Mouse (Mus musculus) CD4-positive, CD25-positive, alpha-beta regulatory T cell, adult 4 months (primary cell): ENCODE data around the gene Adamtsl3. TPM values are rescaled to one million over a fixed set of nuclear protein-coding genes. Genes with fewer than 3 reads are reported as not detected.
"Not testable (repeated sequence)": the region's sequence is repeated elsewhere in the genome, so short reads cannot be mapped to it uniquely, and the experiment has no call there.

ENCODE experiments used
- ATAC-seq: one replicate; pipeline ENCODE4 v1.8.0; 2017
- polyA plus RNA-seq, 2 experiments: library from polyadenylated mRNA; unstranded; fragments of 100-300 nt; shearing (Covaris generic); gene quantifications; one replicate each; pipeline ENCODE4 v1.2.1; 2017

Gene Adamtsl3
- polyA plus RNA-seq, 2 experiments from 2014 or later: not detected

DNA sequence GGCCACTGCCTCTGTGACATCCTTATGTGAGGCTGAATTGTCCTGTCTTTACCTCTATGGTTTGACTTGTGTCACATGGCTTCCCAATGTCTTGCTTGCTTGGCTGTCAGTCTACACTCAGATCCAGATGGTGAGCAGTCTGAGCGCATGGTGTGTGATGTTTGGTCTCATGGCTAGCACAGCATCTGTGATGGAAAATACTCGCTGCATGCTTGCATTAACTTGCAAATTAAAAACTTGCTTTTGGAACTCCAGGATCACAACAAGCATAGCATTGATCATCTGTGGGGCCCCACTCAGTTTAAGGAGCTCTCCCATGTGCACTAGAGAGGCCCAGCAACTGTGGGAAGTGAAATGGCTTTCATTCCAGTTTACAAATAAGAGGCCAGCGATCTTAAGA lies 29.1 kb downstream of the Adamtsl3 start:
- ATAC-seq: no peak

- ATAC-seq: no peak
These were observed 30.6 kb downstream of the Adamtsl3 start for GRCm38 (mm10) chr7:82366056-82366455.

DNA sequence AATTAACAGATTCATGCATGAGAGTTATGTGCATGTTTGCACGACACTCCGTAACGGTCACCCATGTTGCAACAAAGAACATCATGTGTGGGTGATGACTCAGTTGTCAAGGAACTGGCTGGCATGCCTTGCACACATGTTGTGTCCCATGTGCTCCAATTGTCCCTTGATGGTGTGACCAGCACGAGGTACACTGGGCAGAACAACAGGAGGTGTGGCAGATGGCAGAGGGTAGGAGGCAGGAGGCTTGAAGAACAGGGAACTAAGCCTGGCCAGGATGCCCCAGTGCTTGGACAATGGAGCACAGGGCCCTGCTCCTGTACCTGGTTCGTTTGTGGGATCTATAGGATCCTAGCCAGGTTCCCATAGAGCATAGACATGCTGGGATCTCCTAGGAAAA lies 31.0 kb downstream of the Adamtsl3 start:
- no peak for ATAC-seq

GRCm38 (mm10) chr7:82368047-82368446 lies 32.6 kb downstream of the Adamtsl3 start:
- no peak for ATAC-seq

DNA sequence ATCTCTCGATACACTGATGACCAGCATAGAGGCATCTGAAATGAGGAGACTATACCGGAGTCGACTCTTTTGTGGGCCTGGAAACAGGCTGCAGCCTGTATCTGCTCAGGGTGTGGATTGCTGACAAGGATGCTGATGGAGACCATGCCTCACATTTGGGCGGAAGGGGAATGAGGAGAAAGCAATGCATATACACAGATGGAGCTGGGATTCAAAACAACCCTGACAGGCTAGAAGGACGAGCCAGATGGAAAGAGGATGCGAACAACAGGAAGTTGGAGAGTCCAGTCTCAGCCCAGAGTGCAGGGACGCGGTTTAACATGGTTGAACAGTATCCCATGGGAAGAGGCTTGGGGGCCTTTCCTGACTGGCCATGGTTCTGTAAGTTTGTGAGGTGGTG lies 34.6 kb downstream of the Adamtsl3 start:
- no peak for ATAC-seq

DNA sequence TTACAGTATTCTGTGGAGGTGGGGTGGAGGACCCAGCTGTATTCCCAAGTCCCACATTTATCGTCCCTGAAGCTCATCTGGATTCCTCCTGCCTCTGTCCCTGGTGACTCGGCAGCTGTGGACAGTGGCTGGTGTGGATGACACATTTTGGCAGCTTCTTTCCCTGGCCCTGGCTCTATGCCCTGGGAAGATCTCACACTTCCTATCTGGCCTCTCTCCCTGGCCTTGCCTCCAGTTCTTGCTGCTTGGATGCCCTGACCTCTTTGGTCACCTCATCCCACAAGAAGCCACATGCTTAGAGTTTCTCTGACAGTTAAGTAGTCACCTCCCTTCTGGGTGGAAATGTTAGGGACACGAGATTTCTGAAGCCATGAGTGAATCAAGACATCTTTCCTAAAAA lies 35.9 kb downstream of the Adamtsl3 start:
- ATAC-seq: no peak

- no peak for ATAC-seq
These were observed 42.8 kb downstream of the Adamtsl3 start for GRCm38 (mm10) chr7:82378311-82378710.

- ATAC-seq: no peak
These were observed 44.3 kb downstream of the Adamtsl3 start for GRCm38 (mm10) chr7:82379765-82380164.

GRCm38 (mm10) chr7:82382843-82383535 lies 47.5 kb downstream of the Adamtsl3 start:
- ATAC-seq: no peak

GRCm38 (mm10) chr7:82383536-82383848 lies 48.0 kb downstream of the Adamtsl3 start:
- no peak for ATAC-seq

GRCm38 (mm10) chr7:82387121-82387520 lies 51.6 kb downstream of the Adamtsl3 start:
- ATAC-seq: no peak

- no peak for ATAC-seq
These were observed 59.1 kb downstream of the Adamtsl3 start for GRCm38 (mm10) chr7:82394435-82395186.

GRCm38 (mm10) chr7:82395239-82395638 lies 59.7 kb downstream of the Adamtsl3 start:
- ATAC-seq: no peak

DNA sequence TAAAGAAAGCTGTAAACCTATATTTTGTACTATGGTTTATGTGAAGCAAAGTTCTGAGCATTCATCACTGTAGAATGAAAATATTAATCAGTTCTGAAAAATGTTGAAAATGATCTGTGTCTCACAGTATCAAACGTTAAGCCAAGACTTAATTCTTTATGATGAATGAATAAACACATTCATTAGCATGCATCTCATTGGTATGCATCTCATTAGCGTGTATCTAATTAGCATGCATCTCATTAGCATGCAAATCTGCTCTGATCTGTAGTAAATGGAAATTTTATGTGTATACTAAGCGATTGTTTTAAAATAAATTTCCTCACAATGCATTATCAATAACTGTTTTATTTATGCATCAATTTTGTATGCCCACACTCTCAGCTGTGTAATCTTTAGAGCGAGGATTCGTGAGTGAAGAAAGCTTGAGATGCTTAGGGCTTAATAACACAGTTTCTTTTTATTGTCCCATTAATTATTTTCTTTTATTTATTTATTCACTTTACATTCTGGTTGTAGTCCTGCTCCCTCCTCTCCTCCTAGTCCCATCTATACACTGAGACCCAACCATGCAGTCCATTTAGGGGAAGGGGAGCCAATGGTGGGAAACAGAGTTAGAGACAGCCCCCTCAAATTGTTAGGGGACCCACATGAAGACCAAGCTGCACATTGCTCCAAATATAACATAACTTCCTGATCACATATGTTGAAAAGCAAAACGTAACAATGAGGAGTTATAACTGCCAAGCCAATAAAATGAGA lies 60.4 kb downstream of the Adamtsl3 start:
- ATAC-seq: no peak

DNA sequence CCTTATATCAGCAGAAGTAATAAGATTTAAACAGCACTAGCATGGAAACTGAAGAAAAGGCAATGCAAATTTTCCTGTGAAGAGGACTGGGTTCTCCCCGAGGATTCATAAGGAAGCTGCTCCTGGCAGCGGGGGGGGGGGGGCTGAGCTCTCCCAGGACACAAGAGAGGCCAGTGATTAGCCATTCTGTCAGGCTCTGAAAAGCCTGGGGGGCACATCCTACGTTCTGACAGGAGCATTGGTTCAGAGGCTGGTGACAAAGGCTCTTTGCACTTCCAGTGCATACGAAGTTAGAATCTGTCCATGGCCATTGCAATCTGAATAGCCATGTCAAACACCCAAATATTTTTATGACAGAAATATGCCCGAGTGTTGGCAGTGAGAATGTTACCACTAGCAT lies 61.4 kb downstream of the Adamtsl3 start:
- no peak for ATAC-seq

DNA sequence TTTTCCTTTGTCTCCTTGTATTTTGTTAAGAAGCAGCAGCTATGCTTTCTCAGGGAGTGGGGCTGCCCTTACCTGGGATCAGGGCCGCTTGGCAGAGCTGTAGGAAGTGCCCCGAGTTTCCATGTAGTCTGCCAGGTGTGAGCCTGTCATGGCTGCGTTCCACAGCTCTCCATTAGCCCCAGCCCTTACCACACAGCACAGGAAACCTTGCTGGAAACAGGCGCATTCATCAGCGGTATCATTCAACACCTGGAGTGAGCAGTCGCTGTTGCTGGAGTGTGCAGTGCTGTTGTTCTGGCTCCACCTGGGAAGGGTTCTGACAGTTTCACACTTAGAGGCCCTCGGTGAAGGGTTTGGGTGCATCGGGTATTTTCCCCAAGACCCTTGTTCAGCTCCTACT lies 62.1 kb downstream of the Adamtsl3 start:
- ATAC-seq: no peak

DNA sequence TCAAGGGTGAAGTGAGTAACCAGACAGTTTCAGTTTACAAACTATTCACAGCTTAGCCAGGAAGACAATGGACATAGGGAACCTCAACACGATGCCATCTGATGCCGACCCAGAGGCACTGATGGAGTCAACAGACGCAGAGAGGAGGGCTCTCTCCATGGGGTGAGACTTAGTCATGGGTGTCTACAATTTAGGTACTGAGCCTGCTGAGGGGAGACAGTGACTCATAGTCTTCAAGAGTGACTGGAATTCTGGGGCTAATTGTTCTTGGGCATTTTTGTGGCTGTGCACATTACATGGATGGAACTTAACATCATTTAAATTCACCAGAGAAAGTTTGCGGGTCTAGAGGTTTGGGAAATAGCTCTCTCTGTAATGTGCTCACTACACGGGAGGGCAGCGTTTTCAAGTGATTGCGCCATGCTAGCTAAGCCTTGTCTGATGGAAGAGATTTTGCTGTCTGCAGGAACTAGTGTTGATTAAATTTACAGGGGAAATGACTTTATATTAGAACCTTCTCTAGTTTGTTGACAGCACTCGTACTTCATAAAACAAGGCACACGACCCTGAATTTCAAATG lies 70.1 kb downstream of the Adamtsl3 start:
- no peak for ATAC-seq

- no peak for ATAC-seq
These were observed 75.5 kb downstream of the Adamtsl3 start for GRCm38 (mm10) chr7:82410966-82411365.

- ATAC-seq: no peak
These were observed 81.2 kb downstream of the Adamtsl3 start for GRCm38 (mm10) chr7:82416653-82417052.

- ATAC-seq: no peak
These were observed 81.6 kb downstream of the Adamtsl3 start for GRCm38 (mm10) chr7:82417053-82417452.

- not testable (repeated sequence) for ATAC-seq
These were observed 85.0 kb downstream of the Adamtsl3 start for GRCm38 (mm10) chr7:82420329-82421052.

GRCm38 (mm10) chr7:82422561-82422960 lies 87.1 kb downstream of the Adamtsl3 start:
- no peak for ATAC-seq

DNA sequence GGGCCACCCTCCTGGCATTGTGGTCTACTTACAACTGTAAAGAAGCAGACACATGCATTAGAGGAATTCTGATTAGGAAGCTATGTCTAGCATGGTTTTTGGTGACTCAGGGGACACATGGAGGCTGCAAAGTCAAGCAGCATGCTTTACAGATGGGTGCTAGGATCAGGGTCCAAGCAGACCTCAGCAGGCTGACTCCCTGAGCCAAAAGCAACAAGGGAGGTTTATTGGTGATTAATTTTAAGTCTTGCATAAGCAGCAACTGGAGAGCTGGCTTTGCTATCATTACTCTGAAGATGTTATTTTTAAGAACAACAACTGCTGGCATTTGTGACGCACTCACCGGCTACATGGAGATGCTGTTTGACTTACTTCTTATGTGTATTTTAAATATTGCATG lies 88.1 kb downstream of the Adamtsl3 start:
- no peak for ATAC-seq
